Mouse (Mus musculus): Measurements from ENCODE around the gene Ifna1. TPM values are rescaled to one million over a fixed set of nuclear protein-coding genes. Genes with fewer than 3 reads are reported as not detected.
A peak's percentile ranks its signal among the peaks of the same experiment; 100 is the strongest.
"Not testable (repeated sequence)": the region's sequence is repeated elsewhere in the genome, so short reads cannot be mapped to it uniquely, and the experiment has no call there.

Ifna1 gene
- polyA plus RNA-seq (2012; rRNA removed) (not detected in 2 replicates), polyA plus RNA-seq (2014; fragmentation: Nextera tagmentation; extraction: Ambion mirVana) (not detected in 2 replicates)

DNA sequence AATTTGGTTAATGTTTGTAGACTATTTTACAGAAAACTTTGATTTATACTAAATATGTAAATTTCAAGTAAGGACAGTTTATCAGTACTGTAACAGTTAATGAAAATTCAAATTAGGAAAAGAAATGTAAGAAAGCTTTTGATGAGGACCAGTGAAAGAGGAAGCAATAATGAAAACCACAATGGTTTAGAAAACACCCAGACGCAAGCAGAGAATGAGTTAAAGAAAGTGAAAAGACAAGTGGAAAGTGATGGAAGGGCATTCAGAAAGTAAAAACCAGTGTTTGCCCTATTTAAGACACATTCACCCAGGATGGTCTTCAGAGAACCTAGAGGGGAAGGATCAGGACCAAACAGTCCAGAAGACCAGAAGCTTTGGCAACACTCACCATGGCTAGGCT is at the start of gene Ifna1:
Gene Ifna1 (plus strand): TSS at position 390 of the 400 bp plus-strand sequence.
- Histone ChIP-seq H3K36me3 (ENCODE audit: control insufficient read depth, insufficient read depth, low read length) (no peaks in the 10 kb centered on the region), H3K9ac (ENCODE audit: low read depth, low read length, severe bottlenecking) (no peak within 1 kb of the TSS), H3K27ac (replicated peaks; ENCODE audit: low read depth, low read length) (no peak within 1 kb of the TSS), H3K9me3 (ENCODE audit: control insufficient read depth, low read length) (no peaks in the 10 kb centered on the region), H3K27me3 (ENCODE audit: control insufficient read depth, insufficient read depth, low read length) (no peaks in the 10 kb centered on the region), H3K4me1 (ENCODE audit: control insufficient read depth, insufficient read depth, low read length) (no peaks in the 10 kb centered on the region), H3K4me3 (replicated peaks; ENCODE audit: low read length) (no peak within 1 kb of the TSS), H3K4me2 (replicated peaks; ENCODE audit: low read depth, low read length, severe bottlenecking) (no peak within 1 kb of the TSS)
- WGBS, result 59% methylated on average over 1 of the region's 1 CpGs
- no peak for ATAC-seq (ENCODE audit: low FRiP score, low read depth)
- TF ChIP-seq POLR2A (IDR thresholded peaks at IDR 0.05; ENCODE audit: borderline replicate concordance, extremely low read depth, insufficient read depth, insufficient read length), result no peak
- DNase-seq (ENCODE audit: low spot score), result no peak

DNA sequence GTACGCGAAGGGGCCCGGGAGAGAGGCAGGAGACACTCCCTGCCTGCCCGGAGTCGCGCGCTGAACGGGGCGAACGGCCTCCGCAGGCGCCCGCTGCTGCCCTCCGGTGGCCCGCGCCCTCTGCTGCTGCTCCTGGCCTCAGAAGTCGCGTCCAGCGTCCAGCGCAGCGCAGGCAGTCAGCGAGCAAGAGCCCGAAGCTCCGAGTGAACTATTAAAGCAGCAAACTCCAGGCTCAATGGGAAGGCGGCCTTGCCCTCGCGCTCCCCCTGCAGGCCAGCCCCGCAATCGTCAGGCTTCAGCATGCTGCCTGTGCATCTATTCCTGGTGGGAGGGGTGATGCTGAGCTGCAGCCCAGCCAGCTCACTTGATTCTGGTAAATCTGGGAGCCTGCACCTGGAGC is 46.9 kb upstream of the Ifna1 start, which contains the start of gene Gm13287:
Gene Gm13287 (plus strand): TSS at position 301 of the 400 bp plus-strand sequence.
- not testable (repeated sequence) for H3K27me3 ChIP-seq (ENCODE audit: control insufficient read depth, insufficient read depth, low read length); H3K9ac ChIP-seq (ENCODE audit: low read depth, low read length, severe bottlenecking); H3K4me3 ChIP-seq (replicated peaks; ENCODE audit: low read length); H3K36me3 ChIP-seq (ENCODE audit: control insufficient read depth, insufficient read depth, low read length); DNase-seq (ENCODE audit: low spot score); H3K9me3 ChIP-seq (ENCODE audit: control insufficient read depth, low read length); ATAC-seq (ENCODE audit: low FRiP score, low read depth); H3K27ac ChIP-seq (replicated peaks; ENCODE audit: low read depth, low read length); H3K4me2 ChIP-seq (replicated peaks; ENCODE audit: low read depth, low read length, severe bottlenecking); H3K4me1 ChIP-seq (ENCODE audit: control insufficient read depth, insufficient read depth, low read length)
- WGBS, result no CpG with 5 or more reads among the region's 29 CpGs

DNA sequence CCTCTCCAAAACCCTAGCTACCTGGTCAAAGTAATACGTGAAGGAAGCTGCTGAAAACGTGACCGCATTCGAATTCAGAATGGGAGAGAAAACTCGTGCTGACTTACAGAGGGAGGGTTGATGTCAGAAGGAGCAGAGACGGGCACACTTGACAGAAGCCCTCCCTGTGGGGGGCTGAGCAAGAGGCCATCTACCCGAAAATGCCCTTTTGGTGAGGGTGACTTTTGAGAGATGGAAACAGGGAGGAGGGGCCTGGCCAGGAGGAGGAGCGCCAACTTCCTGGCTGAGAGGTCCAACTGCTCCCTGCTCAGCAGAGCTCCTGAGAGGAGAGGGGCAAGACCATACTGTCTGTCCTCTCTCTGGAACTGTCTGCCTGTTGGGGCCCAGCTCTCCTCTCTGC is 44.7 kb upstream of the Ifna1 start, which contains the start of gene Gm13288:
Gene Gm13288 (plus strand): TSS at position 301 of the 400 bp plus-strand sequence.
- ATAC-seq (ENCODE audit: low FRiP score, low read depth); H3K9me3 ChIP-seq (ENCODE audit: control insufficient read depth, low read length); H3K9ac ChIP-seq (ENCODE audit: low read depth, low read length, severe bottlenecking); DNase-seq (ENCODE audit: low spot score); H3K36me3 ChIP-seq (ENCODE audit: control insufficient read depth, insufficient read depth, low read length); H3K4me1 ChIP-seq (ENCODE audit: control insufficient read depth, insufficient read depth, low read length); H3K27ac ChIP-seq (replicated peaks; ENCODE audit: low read depth, low read length); H3K4me2 ChIP-seq (replicated peaks; ENCODE audit: low read depth, low read length, severe bottlenecking); H3K27me3 ChIP-seq (ENCODE audit: control insufficient read depth, insufficient read depth, low read length): not testable (repeated sequence)
- H3K4me3 ChIP-seq (replicated peaks; ENCODE audit: low read length), result 0 out of 2 replicates have a peak within 1 kb of the TSS, but pooled peaks have one; percentile 15
- no CpG with 5 or more reads among the region's 8 CpGs for WGBS

DNA sequence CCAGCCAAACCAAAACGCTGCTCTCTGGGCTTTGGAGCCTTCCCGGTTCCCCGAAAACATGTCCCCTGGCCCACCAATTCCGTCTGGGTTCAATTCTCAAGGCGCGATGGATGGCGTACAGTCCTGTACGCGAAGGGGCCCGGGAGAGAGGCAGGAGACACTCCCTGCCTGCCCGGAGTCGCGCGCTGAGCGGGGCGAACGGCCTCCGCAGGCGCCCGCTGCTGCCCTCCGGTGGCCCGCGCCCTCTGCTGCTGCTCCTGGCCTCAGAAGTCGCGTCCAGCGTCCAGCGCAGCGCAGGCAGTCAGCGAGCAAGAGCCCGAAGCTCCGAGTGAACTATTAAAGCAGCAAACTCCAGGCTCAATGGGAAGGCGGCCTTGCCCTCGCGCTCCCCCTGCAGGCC is 44.1 kb upstream of the Ifna1 start:
- not testable (repeated sequence) for H3K27ac ChIP-seq (replicated peaks; ENCODE audit: low read depth, low read length); H3K27me3 ChIP-seq (ENCODE audit: control insufficient read depth, insufficient read depth, low read length); H3K4me1 ChIP-seq (ENCODE audit: control insufficient read depth, insufficient read depth, low read length); H3K9me3 ChIP-seq (ENCODE audit: control insufficient read depth, low read length); H3K4me2 ChIP-seq (replicated peaks; ENCODE audit: low read depth, low read length, severe bottlenecking); DNase-seq (ENCODE audit: low spot score); ATAC-seq (ENCODE audit: low FRiP score, low read depth); H3K36me3 ChIP-seq (ENCODE audit: control insufficient read depth, insufficient read depth, low read length); H3K9ac ChIP-seq (ENCODE audit: low read depth, low read length, severe bottlenecking)
- 0% methylated on average over 11 of the region's 34 CpGs for whole genome bisulfite sequencing
- 0 out of 2 replicates have a peak overlapping the region, but pooled peaks have one; percentile 15 for H3K4me3 ChIP-seq (replicated peaks; ENCODE audit: low read length)

DNA sequence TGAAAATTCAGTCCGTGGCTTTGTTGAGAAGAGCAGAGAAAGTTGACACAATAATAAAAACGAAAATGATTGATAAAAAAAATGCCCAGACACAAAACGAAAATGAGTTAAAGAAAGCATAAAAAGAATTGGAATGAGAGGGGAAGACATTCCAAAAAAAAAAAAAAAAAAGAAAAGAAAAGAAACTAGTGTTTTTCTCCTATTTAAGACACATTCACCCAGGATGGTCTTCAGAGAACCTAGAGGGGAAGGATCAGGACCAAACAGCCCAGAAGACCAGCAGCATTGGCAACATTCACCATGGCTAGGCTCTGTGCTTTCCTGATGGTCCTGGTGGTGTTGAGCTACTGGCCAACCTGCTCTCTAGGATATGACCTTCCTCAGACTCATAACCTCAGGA is 34.0 kb upstream of the Ifna1 start, which contains the start of gene Ifna7:
Gene Ifna7 (plus strand): TSS at position 301 of the 400 bp plus-strand sequence.
- DNase-seq (ENCODE audit: low spot score) (no peak), ATAC-seq (ENCODE audit: low FRiP score, low read depth) (no peak)
- H3K4me1 ChIP-seq (ENCODE audit: control insufficient read depth, insufficient read depth, low read length), result no peaks in the 10 kb centered on the region
- H3K4me2 ChIP-seq (replicated peaks; ENCODE audit: low read depth, low read length, severe bottlenecking), result no peak within 1 kb of the TSS
- no peak within 1 kb of the TSS for H3K9ac ChIP-seq (ENCODE audit: low read depth, low read length, severe bottlenecking)
- H3K36me3 ChIP-seq (ENCODE audit: control insufficient read depth, insufficient read depth, low read length), result no peaks in the 10 kb centered on the region
- no peaks in the 10 kb centered on the region for H3K27me3 ChIP-seq (ENCODE audit: control insufficient read depth, insufficient read depth, low read length)
- H3K9me3 ChIP-seq (ENCODE audit: control insufficient read depth, low read length), result no peaks in the 10 kb centered on the region
- TF ChIP-seq POLR2A (IDR thresholded peaks at IDR 0.05; ENCODE audit: borderline replicate concordance, extremely low read depth, insufficient read depth, insufficient read length), result no peak
- no peak within 1 kb of the TSS for H3K27ac ChIP-seq (replicated peaks; ENCODE audit: low read depth, low read length)
- no peak within 1 kb of the TSS for H3K4me3 ChIP-seq (replicated peaks; ENCODE audit: low read length)
- WGBS, result 59% methylated on average over 3 of the region's 3 CpGs

DNA sequence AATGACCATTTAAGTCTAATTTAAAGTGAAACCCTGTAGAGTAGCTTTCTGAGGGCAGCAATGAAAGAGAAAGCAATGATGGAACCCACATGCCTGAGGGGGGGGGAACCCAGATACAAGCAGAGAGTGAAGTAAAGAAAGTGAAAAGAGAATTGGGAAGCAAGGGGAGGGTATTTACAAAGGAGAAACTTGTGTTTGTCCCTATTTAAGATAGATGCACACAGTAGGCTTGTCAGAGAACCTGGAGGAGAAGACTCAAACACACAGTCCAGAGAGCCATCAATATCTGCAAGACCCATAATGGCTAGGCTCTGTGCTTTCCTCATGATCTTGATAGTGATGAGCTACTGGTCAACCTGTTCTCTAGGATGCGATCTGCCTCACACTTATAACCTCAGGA is 30.2 kb upstream of the Ifna1 start, which contains the start of gene Ifna11:
Gene Ifna11 (plus strand): TSS at position 301 of the 400 bp plus-strand sequence.
- no peak within 1 kb of the TSS for H3K27ac ChIP-seq (replicated peaks; ENCODE audit: low read depth, low read length)
- H3K4me3 ChIP-seq (replicated peaks; ENCODE audit: low read length), result no peak within 1 kb of the TSS
- H3K27me3 ChIP-seq (ENCODE audit: control insufficient read depth, insufficient read depth, low read length), result no peaks in the 10 kb centered on the region
- H3K9ac ChIP-seq (ENCODE audit: low read depth, low read length, severe bottlenecking), result no peak within 1 kb of the TSS
- no peak for DNase-seq (ENCODE audit: low spot score)
- no peak for ATAC-seq (ENCODE audit: low FRiP score, low read depth)
- H3K4me2 ChIP-seq (replicated peaks; ENCODE audit: low read depth, low read length, severe bottlenecking), result no peak within 1 kb of the TSS
- no peaks in the 10 kb centered on the region for H3K36me3 ChIP-seq (ENCODE audit: control insufficient read depth, insufficient read depth, low read length)
- H3K4me1 ChIP-seq (ENCODE audit: control insufficient read depth, insufficient read depth, low read length), result no peaks in the 10 kb centered on the region
- TF ChIP-seq POLR2A (IDR thresholded peaks at IDR 0.05; ENCODE audit: borderline replicate concordance, extremely low read depth, insufficient read depth, insufficient read length), result no peak
- WGBS, result 75% methylated on average over 1 of the region's 1 CpGs
- no peaks in the 10 kb centered on the region for H3K9me3 ChIP-seq (ENCODE audit: control insufficient read depth, low read length)

Data from limb, embryonic 14.5 days (tissue).